Mouse (Mus musculus): ENCODE data around the gene Lrrc4c. TPM values are rescaled to one million over a fixed set of nuclear protein-coding genes. Genes with fewer than 3 reads are reported as not detected.

The Lrrc4c gene
- total RNA-seq (2021) = under 1 TPM; 0.21 to 0.61 TPM

GRCm38 (mm10) chr2:96317387-96318299 lies at the start of gene Lrrc4c:
Gene Lrrc4c (plus strand): TSS chr2:96318169.
- DNase-seq (ENCODE audit: low spot score) = no peak
- intact Hi-C loops (cut with DNase I) = no loop called here

- intact Hi-C loops (cut with DNase I) = no loop called here
- no peak for DNase-seq (ENCODE audit: low spot score)
Measured at GRCm38 (mm10) chr2:96275061-96275460, 42.9 kb upstream of the Lrrc4c start.

- intact Hi-C loops (cut with DNase I) = no loop called here
Measured at GRCm38 (mm10) chr2:96282926-96283325, 35.0 kb upstream of the Lrrc4c start.

GRCm38 (mm10) chr2:96287512-96287911 lies 30.5 kb upstream of the Lrrc4c start:
- DNase-seq (ENCODE audit: low spot score) = no peak
- intact Hi-C loops (cut with DNase I) = no loop called here

More at GRCm38 (mm10) chr2:96282926-96283325, 35.0 kb upstream of the Lrrc4c start:
- DNase-seq (ENCODE audit: low spot score) = no peak

GRCm38 (mm10) chr2:96290541-96290940 lies 27.4 kb upstream of the Lrrc4c start:
- no peak for DNase-seq (ENCODE audit: low spot score)
- intact Hi-C loops (cut with DNase I) = no loop called here

GRCm38 (mm10) chr2:96315034-96315433 lies 2.9 kb upstream of the Lrrc4c start:
- intact Hi-C loops (cut with DNase I) = no loop called here
- no peak for DNase-seq (ENCODE audit: low spot score)

GRCm38 (mm10) chr2:96316531-96316930 lies 1.4 kb upstream of the Lrrc4c start:
- no peak for DNase-seq (ENCODE audit: low spot score)
- intact Hi-C loops (cut with DNase I) = no loop called here

- no peak for DNase-seq (ENCODE audit: low spot score)
- intact Hi-C loops (cut with DNase I) = no loop called here
Measured at GRCm38 (mm10) chr2:96318556-96318955, 587 bp downstream of the Lrrc4c start.

GRCm38 (mm10) chr2:96319201-96319600 lies 1.2 kb downstream of the Lrrc4c start:
- intact Hi-C loops (cut with DNase I) = no loop called here
- DNase-seq (ENCODE audit: low spot score) = no peak

- intact Hi-C loops (cut with DNase I) = no loop called here
- DNase-seq (ENCODE audit: low spot score) = no peak
Measured at GRCm38 (mm10) chr2:96319649-96320048, 1.7 kb downstream of the Lrrc4c start.

- no peak for DNase-seq (ENCODE audit: low spot score)
- intact Hi-C loops (cut with DNase I) = no loop called here
Measured at GRCm38 (mm10) chr2:96334652-96335051, 16.7 kb downstream of the Lrrc4c start.

- intact Hi-C loops (cut with DNase I) = no loop called here
- no peak for DNase-seq (ENCODE audit: low spot score)
Measured at GRCm38 (mm10) chr2:96337354-96337753, 19.4 kb downstream of the Lrrc4c start.

GRCm38 (mm10) chr2:96401186-96401811 lies 83.3 kb downstream of the Lrrc4c start:
- DNase-seq (ENCODE audit: low spot score) = no peak
- intact Hi-C loops (cut with DNase I) = no loop called here

- DNase-seq (ENCODE audit: low spot score) = no peak
- intact Hi-C loops (cut with DNase I) = no loop called here
Measured at GRCm38 (mm10) chr2:96402514-96402913, 84.5 kb downstream of the Lrrc4c start.

- intact Hi-C loops (cut with DNase I) = no loop called here
- no peak for DNase-seq (ENCODE audit: low spot score)
Measured at GRCm38 (mm10) chr2:96406856-96407255, 88.9 kb downstream of the Lrrc4c start.

GRCm38 (mm10) chr2:96411182-96411581 lies 93.2 kb downstream of the Lrrc4c start:
- no peak for DNase-seq (ENCODE audit: low spot score)
- intact Hi-C loops (cut with DNase I) = no loop called here

- DNase-seq (ENCODE audit: low spot score) = no peak
- intact Hi-C loops (cut with DNase I) = no loop called here
Measured at GRCm38 (mm10) chr2:96461566-96461965, 143.6 kb downstream of the Lrrc4c start.

GRCm38 (mm10) chr2:96475674-96476073 lies 157.7 kb downstream of the Lrrc4c start:
- no peak for DNase-seq (ENCODE audit: low spot score)
- intact Hi-C loops (cut with DNase I) = no loop called here

- intact Hi-C loops (cut with DNase I) = no loop called here
- DNase-seq (ENCODE audit: low spot score) = no peak
Measured at GRCm38 (mm10) chr2:96499116-96499882, 181.3 kb downstream of the Lrrc4c start.

GRCm38 (mm10) chr2:96504140-96504539 lies 186.2 kb downstream of the Lrrc4c start:
- no peak for DNase-seq (ENCODE audit: low spot score)
- intact Hi-C loops (cut with DNase I) = no loop called here

GRCm38 (mm10) chr2:96505641-96506040 lies 187.7 kb downstream of the Lrrc4c start:
- DNase-seq (ENCODE audit: low spot score) = no peak
- intact Hi-C loops (cut with DNase I) = no loop called here
